Mouse (Mus musculus) heart, postnatal 0 days (tissue): ENCODE data around the gene Coq7.

ENCODE experiments used
- CTCF ChIP-seq: IDR thresholded peaks from 2 replicates; pipeline ENCODE4 v1.5.1; 2016; ENCODE audit warnings: antibody characterized with exemption, control low read depth, low read depth
- EP300 ChIP-seq: IDR thresholded peaks from 2 replicates; pipeline ENCODE4 v1.6.1; 2016; ENCODE audit warnings: antibody characterized with exemption, low read depth

DNA sequence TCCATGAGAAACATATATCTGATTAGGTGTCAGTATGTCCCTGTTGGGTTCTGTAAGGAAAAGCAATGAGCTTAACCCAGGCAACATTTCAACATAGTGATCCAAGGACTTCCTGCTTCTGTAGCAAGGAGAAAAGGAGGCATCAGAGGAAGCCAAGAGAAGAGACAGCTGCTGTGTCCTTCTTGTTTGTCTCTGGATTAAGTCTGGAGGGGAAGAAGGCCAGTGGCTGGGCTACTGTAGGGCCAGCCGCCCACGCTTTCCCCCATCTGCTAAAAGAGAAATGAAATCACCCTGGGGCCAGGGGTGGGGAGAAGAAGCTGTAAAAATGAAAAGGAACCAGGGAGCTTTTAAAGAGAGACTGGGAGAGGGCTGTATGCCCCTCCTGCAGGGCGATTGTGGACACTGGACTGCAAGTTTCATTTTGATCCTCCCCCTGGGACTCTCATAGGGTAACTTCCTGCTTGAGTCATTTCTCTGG, 54.3 kb downstream of the Coq7 start:
- TF ChIP-seq CTCF: no peak
- TF ChIP-seq EP300: no peak
